Mouse (Mus musculus): ENCODE results near the gene Zbbx.

DNA sequence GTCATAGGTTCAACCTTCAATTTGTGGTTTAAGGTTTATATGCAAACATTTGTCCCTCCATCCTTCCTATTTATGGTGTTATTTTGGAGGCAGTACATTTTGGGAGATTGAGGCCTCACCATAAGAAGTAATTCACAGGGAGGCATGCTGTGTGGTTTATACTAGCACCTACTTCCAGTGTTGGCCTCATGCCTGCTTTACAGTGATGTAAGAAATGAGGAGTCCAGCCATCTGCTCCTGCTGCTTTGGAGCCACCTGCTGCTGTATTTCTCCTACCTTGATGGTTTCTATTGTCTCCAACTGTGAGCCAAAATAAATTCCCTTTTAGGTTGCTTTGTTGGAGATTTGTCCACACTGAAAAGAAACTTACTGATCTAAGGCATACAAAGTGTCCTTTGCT, 60.0 kb downstream of the Zbbx start:
- TF ChIP-seq CTCF (IDR thresholded peaks at IDR 0.05; ENCODE audit: low read depth, low read length) (no peak), POLR2A (IDR thresholded peaks at IDR 0.05; ENCODE audit: borderline replicate concordance, low read depth, low read length) (no peak)
